Comparison of ENCODE assay signal across 10 mouse cellular contexts in genomic region chr4:151904098-151904497, GRCm38 (mm10). TPM values are rescaled to one million over a fixed set of nuclear protein-coding genes. Genes with fewer than 3 reads are reported as not detected.
DNase-seq lines count a peak whose midpoint lies in the region; ATAC-seq and TF ChIP-seq lines count a peak whose summit lies in the region.
"Had no signal": no experiment of that assay in that cellular context is flagged by ENCODE, and none has a peak within 500 bp of the region (broad histone marks: within the 10 kb centered on the region; RNA-seq: fewer than 3 reads in every experiment).

No protein-coding gene starts in this region.

- no peak overlapping the region for H3K9ac ChIP-seq in heart, embryonic 14.5 days (ENCODE audit: low read length)
- H3K9ac ChIP-seq: liver, embryonic 12.5 days had no signal

- no peaks in the 10 kb centered on the region for H3K9me3 ChIP-seq in heart, embryonic 14.5 days (ENCODE audit: control insufficient read depth, low read length)

- no peaks in the 10 kb centered on the region for H3K36me3 ChIP-seq in testis, adult 2 months (ENCODE audit: control insufficient read depth, insufficient read depth, low read length)
- H3K36me3 ChIP-seq in heart, embryonic 14.5 days (ENCODE audit: control insufficient read depth, insufficient read depth, low read length): no peaks in the 10 kb centered on the region
- H3K36me3 ChIP-seq: liver, embryonic 12.5 days had no signal

- TF ChIP-seq POLR2A in testis, adult 2 months (IDR thresholded peaks at IDR 0.05; ENCODE audit: control insufficient read depth, low read depth, low read length): no peak

- peaks cover 39% of the 10 kb centered on the region for H3K4me1 ChIP-seq in testis, adult 2 months (ENCODE audit: control insufficient read depth, insufficient read depth, low read length)
- peaks cover 22 to 26% of the 10 kb centered on the region in 2 experiments for H3K4me1 ChIP-seq in heart, embryonic 14.5 days (ENCODE audit: control insufficient read depth in 2 of 2, insufficient read depth in 2 of 2, low read length in 2 of 2)

- peak; percentile 73; the same call in 1 of the 2 replicates for ATAC-seq in heart, embryonic 14.5 days (ENCODE audit: insufficient number of reproducible peaks, insufficient read depth, low FRiP score, low read depth)
- ATAC-seq: liver, embryonic 12.5 days; midbrain, embryonic 16.5 days had no signal

- no peak overlapping the region for H3K4me3 ChIP-seq in testis, adult 2 months (ENCODE audit: control insufficient read depth, low read depth, low read length)
- H3K4me3 ChIP-seq in heart, embryonic 14.5 days (ENCODE audit: control insufficient read depth in 1 of 2, insufficient read depth in 1 of 2, low read depth in 1 of 2, low read length in 2 of 2): no peak overlapping the region
- H3K4me3 ChIP-seq: liver, embryonic 12.5 days had no signal

- no peak for DNase-seq in testis, postnatal 10 days (ENCODE audit: low spot score)
- peak; percentile 71 to 74 for DNase-seq in kidney, postnatal 36 days
- DNase-seq in liver: no peak
- no peak for DNase-seq in layer of hippocampus, adult 11-12 months (ENCODE audit: low spot score)
- no peak for DNase-seq in yolk sac, embryonic 10.5 days (ENCODE audit: low spot score)
- DNase-seq: cerebellum, postnatal 25 days had no signal

- WGBS in heart, embryonic 14.5 days: 15% methylated on average over 11 of the region's 11 CpGs

- no peak for TF ChIP-seq CTCF in testis, adult 2 months (IDR thresholded peaks at IDR 0.05; ENCODE audit: control insufficient read depth, insufficient read depth, insufficient replicate concordance, low read depth, low read length)

- H3K27ac ChIP-seq in testis, adult 2 months (ENCODE audit: control insufficient read depth, insufficient read depth, low read depth, low read length): peak overlapping the region; percentile 23; the same call in 1 of the 2 replicates
- no peak overlapping the region for H3K27ac ChIP-seq in heart, embryonic 14.5 days (replicated peaks in 1 of 2; ENCODE audit: control insufficient read depth in 1 of 2, insufficient read depth in 1 of 2, low read depth in 2 of 2, low read length in 2 of 2)
- H3K27ac ChIP-seq: liver, embryonic 12.5 days had no signal

- H3K4me2 ChIP-seq in heart, embryonic 14.5 days (ENCODE audit: low read length): no peak overlapping the region
- H3K4me2 ChIP-seq: liver, embryonic 12.5 days had no signal

- H3K27me3 ChIP-seq in testis, adult 2 months (ENCODE audit: control insufficient read depth, insufficient read depth, low read length): no peaks in the 10 kb centered on the region
- no peaks in the 10 kb centered on the region for H3K27me3 ChIP-seq in heart, embryonic 14.5 days (ENCODE audit: control insufficient read depth, insufficient read depth, low read length)

RNA-seq across cellular contexts. Expression of gene Dnajc11, which starts 29.4 kb away (rescaled TPM):
- polyA plus RNA-seq in testis, adult 2 months (2012; rRNA removed): 28.6 and 31.2 TPM in 2 replicates
- 51.8 and 54.6 TPM in 2 replicates for polyA plus RNA-seq in heart, embryonic 14.5 days (2014; fragmentation: Nextera tagmentation; extraction: Ambion mirVana)

RNA-seq across cellular contexts. Expression of gene Camta1, which starts 42.4 kb away (rescaled TPM):
- 13.5 and 15.4 TPM in 2 replicates for polyA plus RNA-seq in testis, adult 2 months (2012; rRNA removed)
- 150 and 167 TPM in 2 replicates for polyA plus RNA-seq in heart, embryonic 14.5 days (2014; fragmentation: Nextera tagmentation; extraction: Ambion mirVana)

Comparison
In these comparisons a context has a peak if more than half of its experiments do, and no peak if none do; other contexts are left out.
1. DNase-seq: peak in kidney, postnatal 36 days (2 of 2); none in testis, postnatal 10 days (single experiment), liver (single experiment), layer of hippocampus, adult 11-12 months (single experiment) and yolk sac, embryonic 10.5 days (single experiment).